Mouse (Mus musculus) G1E (cell line): ENCODE results near the gene Dkkl1.

ENCODE experiments used
- CTCF ChIP-seq: IDR thresholded peaks from 2 replicates; pipeline ENCODE4 v1.5.1; 2012; ENCODE audit warnings: low read depth, low read length, inconsistent platforms, mixed read lengths
- POLR2AphosphoS5 ChIP-seq: IDR thresholded peaks from 2 replicates; pipeline ENCODE4 v1.6.1; 2012; ENCODE audit warnings: low read depth, low read length, inconsistent platforms; ENCODE audit not compliant: insufficient replicate concordance
- TAL1 ChIP-seq: conservative IDR thresholded peaks from 2 replicates; pipeline ENCODE4 v1.6.1; 2012; ENCODE audit warnings: low read depth, low read length, inconsistent platforms, mixed read lengths

GRCm38 (mm10) chr7:45233580-45234332, 21.8 kb upstream of the Dkkl1 start:
- no peak for TF ChIP-seq CTCF
- no peak for TF ChIP-seq TAL1
- no peak for TF ChIP-seq POLR2AphosphoS5
